In the genomic region with DNA sequence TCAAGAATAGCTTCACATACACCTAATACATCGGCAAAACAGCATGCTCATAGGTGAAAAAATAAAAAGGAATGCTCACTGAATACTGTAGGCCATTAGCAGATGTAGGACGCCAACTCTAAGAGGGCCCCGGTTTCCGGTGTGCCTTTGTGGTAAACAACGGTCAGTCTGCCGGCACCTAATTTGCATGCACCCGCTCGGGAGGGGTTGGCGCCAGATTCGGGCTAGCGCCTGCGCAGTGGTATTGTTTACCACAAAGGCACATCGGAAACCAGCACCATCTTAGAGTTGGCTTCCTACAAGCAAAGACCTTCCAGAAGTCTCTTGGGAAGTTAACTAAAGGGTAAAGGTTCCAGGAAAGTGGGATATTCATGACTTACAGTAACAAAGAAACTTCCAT, we compare ENCODE assay signal across 1 mouse cellular context.
TF ChIP-seq lines count a peak whose summit lies in the region.

No protein-coding gene starts in this region.

TF ChIP-seq in CH12.LX, 34 proteins besides CTCF, POLR2A, EP300 and RAD21 (continued from another document):
- TF ChIP-seq CHD1 (IDR thresholded peaks at IDR 0.05; ENCODE audit: low read depth, low read length) (no peak), POLR2AphosphoS2 (IDR thresholded peaks at IDR 0.05; ENCODE audit: low read depth, low read length) (0 out of 2 replicates have a peak, but pooled peaks have one; percentile 56), RCOR1 (conservative IDR thresholded peaks at IDR 0.05; ENCODE audit: low read depth, low read length) (no peak), SMC3 (IDR thresholded peaks at IDR 0.05; ENCODE audit: low read depth, low read length) (no peak), UBTF (IDR thresholded peaks at IDR 0.05; ENCODE audit: low read depth, low read length) (no peak), MAFK (IDR thresholded peaks at IDR 0.05; ENCODE audit: insufficient replicate concordance, low read length) (no peak; the same call in 1 of the 2 replicates), TCF12 (IDR thresholded peaks at IDR 0.05; ENCODE audit: low read depth, low read length) (peak; percentile 89), NRF1 (IDR thresholded peaks at IDR 0.05; ENCODE audit: low read depth, low read length) (peak; percentile 93), IRF4 (IDR thresholded peaks at IDR 0.05; ENCODE audit: low read depth, low read length) (peak; percentile 66), NELFE (IDR thresholded peaks at IDR 0.05; ENCODE audit: low read depth, low read length) (peak; percentile 71), TBP (conservative IDR thresholded peaks at IDR 0.05; ENCODE audit: low read depth, low read length) (peak; percentile 67; the same call in 1 of the 2 replicates), SIN3A (IDR thresholded peaks at IDR 0.05; ENCODE audit: low read length) (peak; percentile 67), USF1 (IDR thresholded peaks at IDR 0.05; ENCODE audit: low read depth, low read length) (no peak), ZNF384 (IDR thresholded peaks at IDR 0.05; ENCODE audit: low read depth, low read length) (peak; percentile 20; the same call in 1 of the 2 replicates), ETS1 (conservative IDR thresholded peaks at IDR 0.05; ENCODE audit: low read depth, low read length) (peak; percentile 80)
